Mouse (Mus musculus) urinary bladder, adult 2 months (tissue): Measurements from ENCODE around the gene Samm50. TPM values are rescaled to one million over a fixed set of nuclear protein-coding genes. Genes with fewer than 3 reads are reported as not detected.

ENCODE experiments used
- polyA plus RNA-seq: library from polyadenylated mRNA; depleted of rRNA; stranded (reverse); fragments of >200 nt; gene quantifications from 2 replicates; pipeline ENCODE4 v1.2.3, GENCODE M21; 2012; rRNA removed

The Samm50 gene
- polyA plus RNA-seq, 1 experiment: 15.2 TPM

Other genes starting within 250 kb of the Samm50 start
- gene Efcab6, start 126.9 kb upstream of the Samm50 start, polyA plus RNA-seq: 0.09 and 0.12 TPM in 2 replicates
- gene Sult4a1, start 86.5 kb upstream of the Samm50 start, polyA plus RNA-seq: 2.0 and 2.4 TPM in 2 replicates
- 0.06 TPM in 1 of 2 replicates, not detected in the other for gene Pnpla5, start 69.1 kb upstream of the Samm50 start, polyA plus RNA-seq
- gene Pnpla3, start 24.4 kb upstream of the Samm50 start, polyA plus RNA-seq: 10.0 and 23.6 TPM in 2 replicates
- 5.7 and 7.6 TPM in 2 replicates for gene Parvb, start 39.8 kb downstream of the Samm50 start, polyA plus RNA-seq
- gene Parvg, start 131.8 kb downstream of the Samm50 start, polyA plus RNA-seq: 1.9 TPM in 2 replicates